Mouse (Mus musculus) central nervous system, embryonic 11.5 days (tissue): ENCODE results near the gene Cldn4. TPM values are rescaled to one million over a fixed set of nuclear protein-coding genes. Genes with fewer than 3 reads are reported as not detected.

Source experiments
- polyA plus RNA-seq: library from polyadenylated mRNA; depleted of rRNA; stranded (reverse); fragments of >200 nt; gene quantifications from 2 replicates; pipeline ENCODE4 v1.2.3, GENCODE M21; 2012; rRNA removed

Cldn4 gene
- polyA plus RNA-seq = 3.0 and 6.3 TPM in 2 replicates

DNA sequence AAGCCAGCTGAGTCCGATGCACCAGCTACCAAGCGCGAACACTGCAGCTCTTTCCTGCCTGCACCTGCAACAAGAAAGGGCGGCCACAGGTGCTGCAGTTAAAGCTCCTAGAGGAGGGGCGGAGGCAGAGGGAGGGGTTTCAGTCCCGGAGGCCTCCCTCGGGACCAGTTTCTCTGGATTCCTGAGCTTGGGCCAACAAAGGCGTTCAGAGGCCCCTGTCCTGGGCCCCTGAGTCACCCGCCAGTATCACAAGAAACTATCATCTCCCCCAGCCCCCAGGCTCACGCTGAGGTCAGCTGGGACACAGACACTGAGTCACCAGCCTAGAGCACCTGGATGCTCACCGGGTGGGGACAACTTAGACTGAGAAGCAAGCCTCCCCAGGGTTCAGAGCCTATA is at the start of gene Cldn4:
Cldn4 (minus strand) TSS at position 78 of the 399 bp plus-strand sequence.

DNA sequence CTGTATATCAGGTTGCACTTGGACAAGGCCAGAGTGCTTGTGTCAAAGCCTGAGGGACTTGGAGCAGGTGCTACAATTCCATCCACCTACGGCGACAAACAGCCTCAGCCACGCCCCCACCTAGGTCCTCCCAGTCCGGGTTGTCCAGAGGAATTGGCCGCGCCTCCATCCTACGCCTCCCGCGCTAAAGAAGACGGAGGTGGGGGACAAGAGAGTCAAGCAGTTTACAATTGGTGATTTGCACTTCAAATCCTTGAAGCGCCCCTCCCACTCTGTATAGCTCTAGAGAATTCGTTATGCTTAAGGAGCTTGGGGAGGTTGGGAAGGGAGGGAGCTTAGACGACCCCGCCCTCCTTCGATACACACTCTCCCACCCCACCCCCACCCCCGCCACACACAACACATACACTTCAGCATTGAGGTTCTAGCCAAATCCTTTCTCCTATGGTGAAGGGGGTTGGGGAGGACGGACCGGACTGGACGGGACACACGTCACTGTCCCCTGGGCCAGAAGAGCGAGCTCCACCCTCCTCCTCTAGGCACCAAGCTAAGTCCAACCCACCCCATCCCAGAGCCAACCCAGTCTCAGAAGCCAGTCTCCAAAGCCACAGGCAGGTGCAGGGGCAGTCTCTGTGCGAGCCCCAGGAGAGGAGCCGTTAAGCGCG is 39.0 kb upstream of the Cldn4 start, which contains the start of gene Cldn3:
Cldn3 (plus strand) TSS at position 582 of the 665 bp plus-strand sequence.

GRCm38 (mm10) chr5:134932179-134932902 is 14.4 kb downstream of the Cldn4 start, which contains the start of gene Mettl27:
Mettl27 (plus strand) TSS chr5:134932368.

DNA sequence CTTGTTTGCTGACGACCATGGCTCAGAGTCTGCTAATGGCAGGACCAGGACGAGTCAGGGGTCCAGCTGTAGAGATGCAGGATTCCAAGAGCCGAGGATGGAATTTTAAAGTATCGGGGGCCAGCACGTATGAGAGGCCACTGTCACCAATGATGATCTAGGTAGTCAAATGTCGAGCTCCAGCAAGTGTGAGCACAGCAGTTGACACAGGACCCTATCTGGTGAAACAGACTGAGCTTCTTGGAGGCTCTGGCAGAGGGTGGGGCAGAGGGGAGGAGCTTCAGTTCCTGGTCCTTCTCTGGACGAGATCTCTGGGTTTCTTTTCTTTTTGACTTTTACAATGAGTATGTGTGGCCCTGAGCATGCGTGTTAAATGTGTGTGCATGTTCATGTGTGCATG is 31.4 kb downstream of the Cldn4 start, which contains the start of gene Cldn13:
Cldn13 (minus strand) TSS at position 216 of the 400 bp plus-strand sequence.

GRCm38 (mm10) chr5:134906633-134907032 is 40.1 kb downstream of the Cldn4 start, which contains the start of gene Tmem270:
Tmem270 (minus strand) TSS chr5:134906733.

Other genes with a start within 250 kb of the Cldn4 start
- 8.6 and 16.8 TPM in 2 replicates for gene Eln, start 199.6 kb downstream of the Cldn4 start, polyA plus RNA-seq
- gene Tmem270, start 40.2 kb downstream of the Cldn4 start, polyA plus RNA-seq = not detected in 2 replicates
- 7.1 and 11.9 TPM in 2 replicates for gene Cldn13, start 31.4 kb downstream of the Cldn4 start, polyA plus RNA-seq
- gene Mettl27, start 14.6 kb downstream of the Cldn4 start, polyA plus RNA-seq = 6.1 and 12.3 TPM in 2 replicates
- 1.2 and 2.8 TPM in 2 replicates for gene Cldn3, start 39.3 kb upstream of the Cldn4 start, polyA plus RNA-seq
- gene Abhd11, start 62.2 kb upstream of the Cldn4 start, polyA plus RNA-seq = 34.8 and 49.6 TPM in 2 replicates
- gene Stx1a, start 76.5 kb upstream of the Cldn4 start, polyA plus RNA-seq = 32.9 and 37.0 TPM in 2 replicates
- gene Dnajc30, start 117.3 kb upstream of the Cldn4 start, polyA plus RNA-seq = 16.1 and 22.3 TPM in 2 replicates
- 110 and 175 TPM in 2 replicates for gene Bud23, start 118.0 kb upstream of the Cldn4 start, polyA plus RNA-seq
- gene Vps37d, start 131.3 kb upstream of the Cldn4 start, polyA plus RNA-seq = 20.8 and 26.8 TPM in 2 replicates
- 3.9 and 4.3 TPM in 2 replicates for gene Mlxipl, start 143.0 kb upstream of the Cldn4 start, polyA plus RNA-seq
- gene Tbl2, start 202.7 kb upstream of the Cldn4 start, polyA plus RNA-seq = 18.3 and 18.7 TPM in 2 replicates
- gene Bcl7b, start 221.3 kb upstream of the Cldn4 start, polyA plus RNA-seq = 19.9 and 22.0 TPM in 2 replicates
- gene Baz1b, start 240.3 kb upstream of the Cldn4 start, polyA plus RNA-seq = 107 and 146 TPM in 2 replicates